Mouse (Mus musculus) forebrain, embryonic 11.5 days (tissue): ENCODE results near the gene Snrnp70. TPM values are rescaled to one million over a fixed set of nuclear protein-coding genes. Genes with fewer than 3 reads are reported as not detected.

Experiments used
- ATAC-seq: fragments of 200-750 bp; cut with Nextera tagmentation; replicated peaks from 2 replicates; pipeline ENCODE4 v1.8.0; 2017; ENCODE audit warnings: moderate TSS enrichment; ENCODE audit not compliant: low FRiP score
- DNase-seq: peaks from one replicate; pipeline ENCODE4 v3.0.0-alpha.2; 2017; ENCODE audit warnings: low spot score
- H3K27ac ChIP-seq: fragments of 300-500 bp; sonication (generic); 2 replicates; pipeline ENCODE4 v1.5.1; 2014; ENCODE audit warnings: low read depth, low read length
- H3K27me3 ChIP-seq: fragments of 300-500 bp; sonication (generic); 2 replicates; pipeline ENCODE4 v1.6.1; 2014; ENCODE audit warnings: mild to moderate bottlenecking, low read length, mixed read lengths; ENCODE audit not compliant: control insufficient read depth, insufficient read depth
- H3K36me3 ChIP-seq: fragments of 300-500 bp; sonication (generic); 2 replicates; pipeline ENCODE4 v1.6.1; 2014; ENCODE audit warnings: mild to moderate bottlenecking, low read length, moderate library complexity, mixed read lengths; ENCODE audit not compliant: control insufficient read depth, insufficient read depth
- H3K4me1 ChIP-seq: fragments of 300-500 bp; sonication (generic); replicated peaks from 2 replicates; pipeline ENCODE4 v1.6.1; 2014; ENCODE audit warnings: low read length, mixed read lengths; ENCODE audit not compliant: control insufficient read depth, insufficient read depth
- H3K4me2 ChIP-seq: fragments of 300-500 bp; sonication (generic); 2 replicates; pipeline ENCODE4 v1.6.1; 2014; ENCODE audit warnings: low read depth, mild to moderate bottlenecking, low read length, moderate library complexity, mixed read lengths; ENCODE audit not compliant: severe bottlenecking
- H3K4me3 ChIP-seq: fragments of 300-500 bp; sonication (generic); 2 replicates; pipeline ENCODE4 v1.5.1; 2014; ENCODE audit warnings: low read depth, low read length
- H3K9ac ChIP-seq: fragments of 300-500 bp; sonication (generic); 2 replicates; pipeline ENCODE4 v1.6.1; 2014; ENCODE audit warnings: low read length
- H3K9me3 ChIP-seq: fragments of 300-500 bp; sonication (generic); 2 replicates; pipeline ENCODE4 v1.6.1; 2016; ENCODE audit warnings: low read length, mixed read lengths; ENCODE audit not compliant: control insufficient read depth
- WGBS: fragments of 180-500 bp; shearing (Covaris S2); extraction: QIAGEN DNeasy Blood & Tissue Kit; methylation state at CpG from one replicate; pipeline ENCODE4 v1.1.7; 2014; 5-methylcytosine and 5-hydroxymethylcytosine counted together
- polyA plus RNA-seq: library from polyadenylated mRNA; unstranded; fragments of >200 nt; fragmentation: Nextera tagmentation; extraction: Ambion mirVana; gene quantifications from 2 replicates; pipeline ENCODE4 v1.2.1, GENCODE M21; 2014

Snrnp70 gene
- 79.8 and 87.9 TPM in 2 replicates for polyA plus RNA-seq

GRCm38 (mm10) chr7:45395578-45396336 is at the start of gene Snrnp70:
TSS of gene Snrnp70 (minus strand) at chr7:45395742.
- DNase-seq (peak; percentile 100), ATAC-seq (peak; percentile 96)
- Histone ChIP-seq H3K27ac (peak within 1 kb of the TSS; percentile 99), H3K4me1 (peaks cover 16% of the 10 kb centered on the region; the same call in 1 of the 2 replicates), H3K9me3 (no peaks in the 10 kb centered on the region), H3K27me3 (no peaks in the 10 kb centered on the region), H3K4me2 (peak within 1 kb of the TSS; percentile 99), H3K36me3 (peaks cover 11% of the 10 kb centered on the region), H3K4me3 (peak within 1 kb of the TSS; percentile 88), H3K9ac (peak within 1 kb of the TSS; percentile 89)
- WGBS: 1% methylated on average over 60 of the region's 60 CpGs

- H3K4me2 ChIP-seq: no peak overlapping the region
- DNase-seq (no peak), ATAC-seq (no peak)
- H3K36me3 ChIP-seq: no peaks in the 10 kb centered on the region; the same call in 1 of the 2 replicates
- H3K27ac ChIP-seq: no peak overlapping the region
- WGBS: 91% methylated on average over 22 of the region's 22 CpGs
- H3K4me1 ChIP-seq: no peaks in the 10 kb centered on the region
- no peaks in the 10 kb centered on the region for H3K9me3 ChIP-seq
- no peaks in the 10 kb centered on the region for H3K27me3 ChIP-seq
- H3K4me3 ChIP-seq: no peak overlapping the region
- H3K9ac ChIP-seq: no peak overlapping the region
Measured at GRCm38 (mm10) chr7:45443526-45444420, 48.2 kb upstream of the Snrnp70 start.

- Histone ChIP-seq H3K4me2 (no peak within 1 kb of the TSS), H3K4me3 (no peak within 1 kb of the TSS), H3K9me3 (no peaks in the 10 kb centered on the region), H3K27me3 (no peaks in the 10 kb centered on the region), H3K27ac (no peak within 1 kb of the TSS), H3K36me3 (no peaks in the 10 kb centered on the region), H3K4me1 (peaks cover 16% of the 10 kb centered on the region), H3K9ac (no peak within 1 kb of the TSS)
- DNase-seq (no peak), ATAC-seq (no peak)
- WGBS: 15% methylated on average over 19 of the region's 19 CpGs
Measured at GRCm38 (mm10) chr7:45437521-45438276, 42.2 kb upstream of the Snrnp70 start, which contains the start of gene Ruvbl2. TSS of gene Ruvbl2 (minus strand) at chr7:45438096.

GRCm38 (mm10) chr7:45437046-45437445 is 41.5 kb upstream of the Snrnp70 start:
- ATAC-seq (no peak), DNase-seq (no peak)
- Histone ChIP-seq H3K9ac (no peak overlapping the region), H3K9me3 (no peaks in the 10 kb centered on the region), H3K4me3 (no peak overlapping the region), H3K4me2 (no peak overlapping the region), H3K36me3 (no peaks in the 10 kb centered on the region), H3K4me1 (peaks cover 16% of the 10 kb centered on the region), H3K27me3 (no peaks in the 10 kb centered on the region), H3K27ac (no peak overlapping the region)
- 23% methylated on average over 6 of the region's 6 CpGs for WGBS

GRCm38 (mm10) chr7:45436444-45436843 is 40.9 kb upstream of the Snrnp70 start:
- no peak overlapping the region for H3K9ac ChIP-seq
- no peaks in the 10 kb centered on the region for H3K9me3 ChIP-seq
- WGBS: 89% methylated on average over 5 of the region's 5 CpGs
- DNase-seq: no peak
- no peak for ATAC-seq
- H3K4me3 ChIP-seq: no peak overlapping the region
- no peak overlapping the region for H3K4me2 ChIP-seq
- peaks cover 16% of the 10 kb centered on the region for H3K4me1 ChIP-seq
- no peak overlapping the region for H3K27ac ChIP-seq
- H3K27me3 ChIP-seq: no peaks in the 10 kb centered on the region
- no peaks in the 10 kb centered on the region for H3K36me3 ChIP-seq

- ATAC-seq: no peak
- WGBS: 2% methylated on average over 16 of the region's 16 CpGs
Measured at GRCm38 (mm10) chr7:45435038-45435437, 39.5 kb upstream of the Snrnp70 start.

GRCm38 (mm10) chr7:45434203-45435015 is 38.9 kb upstream of the Snrnp70 start, which contains the start of gene Gys1:
TSS of gene Gys1 (plus strand) at chr7:45434844.
- ATAC-seq (peak; percentile 97), DNase-seq (peak; percentile 100)
- H3K27me3 ChIP-seq: no peaks in the 10 kb centered on the region
- H3K9ac ChIP-seq: peak within 1 kb of the TSS; percentile 86
- H3K36me3 ChIP-seq: no peaks in the 10 kb centered on the region; the same call in 1 of the 2 replicates
- peak within 1 kb of the TSS; percentile 89 for H3K4me3 ChIP-seq
- H3K27ac ChIP-seq: peak within 1 kb of the TSS; percentile 85
- peak within 1 kb of the TSS; percentile 77 for H3K4me2 ChIP-seq
- no peaks in the 10 kb centered on the region for H3K9me3 ChIP-seq
- H3K4me1 ChIP-seq: peaks cover 16% of the 10 kb centered on the region
- under 1% methylated on average over 44 of the region's 45 CpGs for WGBS

More at GRCm38 (mm10) chr7:45435038-45435437, 39.5 kb upstream of the Snrnp70 start:
- H3K4me1 ChIP-seq: peaks cover 16% of the 10 kb centered on the region
- no peaks in the 10 kb centered on the region for H3K9me3 ChIP-seq
- no peak for DNase-seq
- H3K27me3 ChIP-seq: no peaks in the 10 kb centered on the region
- H3K4me3 ChIP-seq: peak overlapping the region; percentile 89
- H3K36me3 ChIP-seq: no peaks in the 10 kb centered on the region; the same call in 1 of the 2 replicates
- peak overlapping the region; percentile 69 for H3K4me2 ChIP-seq
- H3K27ac ChIP-seq: no peak overlapping the region
- peak overlapping the region; percentile 78 for H3K9ac ChIP-seq
